Mouse (Mus musculus): Measurements from ENCODE around the gene Gm765.

DNA sequence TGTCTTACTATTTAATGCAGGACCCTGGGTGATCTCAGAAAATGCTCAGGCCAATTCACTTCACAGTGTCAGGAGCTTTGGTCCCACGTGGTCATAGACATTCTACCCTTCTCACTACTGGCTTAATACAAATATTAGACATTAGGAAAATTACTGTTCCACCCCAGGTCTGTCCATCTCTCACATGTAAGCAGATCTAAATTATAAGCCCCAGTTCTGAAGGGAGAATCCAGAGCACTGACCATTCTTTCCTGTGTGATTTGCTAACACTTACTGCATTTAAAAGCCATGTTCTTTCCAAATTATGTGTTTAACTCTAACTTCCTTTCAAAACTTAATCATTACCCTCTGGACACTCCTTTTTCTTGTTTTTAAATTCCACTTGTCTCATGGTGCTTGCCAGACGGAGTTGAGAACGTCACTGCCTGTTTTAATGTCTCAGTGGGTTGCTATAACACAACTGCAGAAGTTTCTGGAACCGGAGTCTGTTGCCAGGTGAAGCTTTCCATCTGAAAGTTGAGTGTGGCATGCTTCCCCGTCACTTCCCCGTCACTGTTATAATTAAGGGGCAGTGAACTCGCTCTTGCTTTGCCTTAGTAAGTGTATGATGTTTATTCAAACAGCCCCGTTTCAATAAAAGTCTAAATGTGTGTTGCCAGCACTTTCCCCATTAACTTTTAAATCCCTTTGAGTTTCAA lies 151.7 kb downstream of the Gm765 start:
- TF ChIP-seq POLR2A (IDR thresholded peaks at IDR 0.05; ENCODE audit: borderline replicate concordance, extremely low read depth, insufficient read depth, insufficient read length, poor library complexity, severe bottlenecking) (no peak), CTCF (IDR thresholded peaks at IDR 0.05; ENCODE audit: borderline replicate concordance, extremely low read depth, insufficient read depth, insufficient read length) (no peak)

All from brain, embryonic 14.5 days (tissue).